Comparison of ENCODE assay signal across 8 mouse cellular contexts in the genomic region with DNA sequence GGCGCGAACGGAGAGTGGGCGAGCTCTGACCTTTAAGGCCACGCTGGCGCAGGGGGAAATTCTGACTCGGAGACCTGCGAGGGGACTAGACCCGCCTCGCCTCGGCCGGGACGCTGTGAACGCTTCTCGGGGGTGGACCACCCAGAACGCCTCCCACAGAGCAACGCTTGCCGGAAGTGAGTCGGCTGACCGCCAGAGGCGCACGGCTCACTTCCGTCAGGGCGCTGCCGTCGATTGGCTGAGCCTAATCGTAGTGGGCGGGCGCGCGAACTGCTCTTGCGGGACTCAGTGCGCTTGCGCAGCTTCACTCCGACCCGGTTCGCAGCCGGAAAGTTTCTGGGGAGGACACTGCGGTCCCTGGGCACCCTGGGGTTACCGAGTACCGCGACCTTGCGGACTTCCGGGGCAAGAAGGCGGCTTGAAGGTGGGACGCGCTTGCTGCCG. TPM values are rescaled to one million over a fixed set of nuclear protein-coding genes. Genes with fewer than 3 reads are reported as not detected.
A peak's percentile ranks its signal among the peaks of the same experiment; 100 is the strongest.
DNase-seq lines count a peak whose midpoint lies in the region; ATAC-seq lines count a peak whose summit lies in the region.

A gene (minus strand): TSS at position 148 of the 444 bp plus-strand sequence.
A gene (plus strand): TSS at position 273 of the 444 bp plus-strand sequence.

- H3K9ac ChIP-seq in intestine, embryonic 14.5 days (ENCODE audit: low read length) = peak within 1 kb of the TSS; percentile 76

- DNase-seq in adipocyte (ENCODE audit: low spot score) = peak; percentile 96
- DNase-seq in embryo, embryonic 10 days (ENCODE audit: low spot score) = peak; percentile 99
- peak; percentile 98 for DNase-seq in gastrocnemius, postnatal 14 days
- DNase-seq in intestine, embryonic 14.5 days (ENCODE audit: low spot score) = peak; percentile 95
- DNase-seq in left cerebral cortex, postnatal 14 days (ENCODE audit: low spot score in 2 of 2) = peak; percentile 97 to 98
- DNase-seq in mesoderm, embryonic 11.5 days (ENCODE audit: low read depth, low spot score) = peak; percentile 98
- peak; percentile 92 for DNase-seq in right cerebral cortex, postnatal 36 days (ENCODE audit: low spot score in 2 of 2)
- DNase-seq in yolk sac, embryonic 10.5 days (ENCODE audit: low spot score) = peak; percentile 94

- peak within 1 kb of the TSS; percentile 80 for H3K4me2 ChIP-seq in intestine, embryonic 14.5 days (ENCODE audit: low read length)

- WGBS in intestine, embryonic 14.5 days = under 1% methylated on average over 48 of the region's 48 CpGs

- H3K9me3 ChIP-seq in intestine, embryonic 14.5 days (ENCODE audit: control insufficient read depth, low read length) = no peaks in the 10 kb centered on the region

- peak within 1 kb of the TSS; percentile 89 for H3K27ac ChIP-seq in intestine, embryonic 14.5 days (ENCODE audit: low read depth)

- intact Hi-C loops in gastrocnemius, postnatal 14 days (cut with DNase I; ENCODE audit: low total_unique reads) = no loop called here
- intact Hi-C loops in left cerebral cortex, postnatal 14 days (cut with DNase I) = no loop called here

- H3K27me3 ChIP-seq in intestine, embryonic 14.5 days (replicated peaks; ENCODE audit: control insufficient read depth, insufficient read depth, low read length) = no peaks in the 10 kb centered on the region

- peaks cover 12% of the 10 kb centered on the region for H3K4me1 ChIP-seq in intestine, embryonic 14.5 days (replicated peaks; ENCODE audit: control insufficient read depth, insufficient read depth, low read length)

- ATAC-seq in intestine, embryonic 14.5 days (replicated peaks; ENCODE audit: low FRiP score, low TSS enrichment, low read depth) = peak; percentile 83

- no peaks in the 10 kb centered on the region for H3K36me3 ChIP-seq in intestine, embryonic 14.5 days (ENCODE audit: control insufficient read depth, insufficient read depth, low read length)

- H3K4me3 ChIP-seq in intestine, embryonic 14.5 days (ENCODE audit: low read depth, low read length) = peak within 1 kb of the TSS; percentile 72

RNA-seq across cellular contexts. Expression of the first gene that starts in this region (rescaled TPM):
- total RNA-seq in gastrocnemius, postnatal 14 days (2021) = 100 to 1,000 TPM; 642 to 667 TPM
- polyA plus RNA-seq in intestine, embryonic 14.5 days (2014; fragmentation: Nextera tagmentation; extraction: Ambion mirVana) = 482 and 487 TPM in 2 replicates
- 100 to 1,000 TPM; 203 to 206 TPM for total RNA-seq in left cerebral cortex, postnatal 14 days (2021)

RNA-seq across cellular contexts. Expression of the second gene that starts in this region (rescaled TPM):
- total RNA-seq in gastrocnemius, postnatal 14 days (2021) = under 1 TPM; 0.16 to 0.22 TPM
- 1.3 and 1.4 TPM in 2 replicates for polyA plus RNA-seq in intestine, embryonic 14.5 days (2014; fragmentation: Nextera tagmentation; extraction: Ambion mirVana)
- under 1 TPM; 0.36 to 0.40 TPM for total RNA-seq in left cerebral cortex, postnatal 14 days (2021)

Comparison
In these comparisons a context has a peak if more than half of its experiments do, and no peak if none do; other contexts are left out.
1. Peak in every context shown above with its lines: DNase-seq, ATAC-seq, H3K4me3 ChIP-seq and H3K27ac ChIP-seq.